Mouse (Mus musculus) adrenal gland (tissue): Measurements from ENCODE around the gene Dpp6.

ENCODE experiments used
- intact Hi-C: fragments of 180-260 bp; cut with DNase I; formaldehyde crosslinking; loops from one replicate; pipeline ENCODE4 v1.15.1; 2025

Dpp6 gene

DNA sequence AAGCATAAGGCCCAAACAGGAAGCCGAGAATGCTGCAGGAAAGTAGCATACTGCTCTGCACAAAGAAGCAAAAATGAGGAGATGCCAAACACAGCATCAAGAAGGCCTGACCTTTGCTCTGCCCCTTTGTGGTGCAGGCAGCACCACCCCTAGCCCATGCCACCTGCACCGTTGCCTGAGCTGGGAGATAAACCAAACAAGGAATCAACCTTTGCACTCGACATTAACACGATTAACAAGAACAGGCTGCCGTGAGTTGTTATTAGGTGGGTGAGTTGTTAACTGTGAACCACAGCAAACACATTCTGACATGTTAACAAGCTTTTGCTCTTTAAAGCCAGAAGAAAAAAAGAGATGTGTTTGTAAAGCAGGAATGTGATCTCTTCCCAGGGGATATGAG, 239.4 kb downstream of the Dpp6 start:
- intact Hi-C loops: no loop called here

DNA sequence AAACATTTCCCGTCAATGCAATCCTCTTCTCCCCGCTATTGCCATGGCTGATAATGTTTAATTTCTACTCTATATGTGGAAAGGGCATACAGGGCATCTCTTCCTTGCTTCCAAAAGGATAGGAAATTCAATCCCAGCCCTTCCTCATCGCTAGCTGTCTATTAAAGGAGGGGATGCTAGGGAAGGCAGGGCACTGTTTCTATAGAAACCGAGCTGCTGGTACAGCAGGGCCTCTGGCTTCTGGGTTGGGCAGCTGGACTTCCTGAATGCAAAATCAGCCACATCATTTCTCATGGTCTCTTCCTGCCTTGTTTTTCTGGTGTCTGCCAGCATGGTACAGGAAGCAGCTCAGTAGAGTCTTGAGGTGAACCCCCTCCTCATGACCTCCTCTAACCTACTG, 243.1 kb downstream of the Dpp6 start:
- intact Hi-C loops: no loop called here

DNA sequence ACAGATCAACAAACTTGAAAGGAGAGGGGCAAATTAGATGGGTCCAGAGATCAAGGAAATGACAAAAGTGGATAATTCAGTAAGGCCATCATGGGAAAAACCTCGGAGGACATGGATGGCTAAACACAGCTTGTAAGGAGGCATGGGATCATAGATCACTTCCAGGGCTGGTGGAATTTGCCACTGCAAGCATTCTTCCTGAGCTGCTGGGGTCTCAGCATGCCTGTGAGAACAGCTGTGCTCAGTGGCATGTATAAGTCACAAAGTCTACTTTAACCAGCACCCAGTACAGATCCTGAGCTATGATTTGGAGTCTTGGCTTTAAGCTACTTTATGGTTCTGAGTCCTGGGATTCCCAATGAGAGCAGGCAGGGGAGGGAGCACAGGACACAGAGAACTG, 246.9 kb downstream of the Dpp6 start:
- intact Hi-C loops: no loop called here

DNA sequence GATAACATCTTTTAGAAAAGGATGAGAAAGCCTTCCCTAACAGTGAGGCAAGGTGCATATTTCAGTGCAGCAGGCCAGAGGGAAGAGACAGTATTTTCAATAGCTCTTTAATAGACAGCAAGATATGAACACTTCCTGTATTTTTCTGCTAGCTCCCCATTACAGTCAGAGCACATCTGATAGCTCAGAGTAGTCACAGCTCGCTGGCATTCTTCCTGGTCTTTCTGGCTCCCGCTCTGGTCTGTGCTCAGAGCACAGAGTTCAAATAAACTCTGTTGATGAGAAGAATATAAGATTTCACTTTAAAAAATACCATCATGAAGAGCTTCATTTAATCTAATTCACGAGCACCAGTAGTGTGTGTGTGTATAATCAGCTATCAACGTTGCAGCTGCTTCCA, 249.8 kb downstream of the Dpp6 start:
- intact Hi-C loops: no loop called here

DNA sequence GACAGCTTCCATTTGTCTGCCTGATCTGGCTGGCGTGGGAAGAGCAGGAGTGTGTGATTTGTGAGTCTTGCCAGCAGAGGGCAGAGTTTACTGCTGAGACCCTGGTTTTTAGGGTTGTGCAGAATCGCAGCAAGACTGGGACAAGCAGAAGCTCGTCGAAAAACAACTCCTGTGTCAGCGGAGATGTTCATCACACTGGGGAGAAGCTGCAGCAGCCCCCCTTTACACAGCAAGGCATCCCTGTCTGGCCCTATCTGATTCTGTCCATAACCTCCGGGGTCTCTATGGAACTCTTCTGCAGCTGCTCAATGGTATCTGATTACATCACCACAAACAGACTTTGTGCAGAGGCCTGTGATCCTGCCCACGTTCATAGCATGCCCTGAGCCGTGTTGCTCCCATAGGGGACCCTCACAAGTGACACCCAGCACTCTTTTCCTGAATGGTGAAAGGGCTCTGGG, 258.2 kb downstream of the Dpp6 start:
- intact Hi-C loops: loop anchor here (5.0 kb wide), 2 partner anchors 342 to 542 kb away; no protein-coding TSS in a partner anchor

DNA sequence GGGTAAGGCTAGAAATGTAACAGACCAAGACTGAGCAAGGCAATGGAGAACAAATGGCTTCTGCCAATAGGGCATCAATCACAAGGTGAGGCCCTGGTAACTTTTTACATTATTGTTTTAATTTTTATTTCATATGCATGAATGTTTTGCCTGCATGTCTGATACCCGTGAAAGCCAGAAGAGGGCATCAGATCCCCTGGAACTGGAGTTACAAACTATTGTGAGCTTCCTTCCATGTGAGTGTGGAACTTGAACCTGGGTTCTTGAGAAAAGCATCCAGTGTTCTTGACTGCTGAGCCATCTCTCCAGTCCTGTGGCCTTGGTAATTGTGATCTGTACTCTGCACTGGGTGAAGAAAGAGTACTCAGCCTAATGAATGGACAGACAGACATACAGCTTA, 259.0 kb downstream of the Dpp6 start:
- intact Hi-C loops: loop anchor here (2.0 to 5.0 kb wide), 3 partner anchors 341 to 541 kb away; no protein-coding TSS in a partner anchor

DNA sequence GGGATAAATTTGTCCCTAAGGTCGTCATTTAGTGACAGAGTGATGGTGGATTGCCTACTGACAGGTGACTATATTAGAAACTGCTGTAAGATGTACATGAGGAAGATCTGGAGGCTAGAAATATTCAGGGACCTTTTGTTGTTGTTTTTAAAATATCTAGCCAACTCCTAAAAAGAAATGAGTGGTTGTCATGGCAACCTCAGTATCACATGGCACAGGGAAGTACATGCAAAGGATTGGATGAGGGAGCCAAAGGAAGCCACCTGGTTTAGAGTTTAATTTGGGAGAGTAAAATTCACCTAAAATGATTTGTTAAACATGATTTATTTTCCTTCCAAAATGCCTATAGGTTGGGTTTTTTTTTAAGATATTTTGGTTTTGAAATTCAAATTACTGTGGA, 260.8 kb downstream of the Dpp6 start:
- intact Hi-C loops: loop anchor here (2.0 to 5.0 kb wide), 3 partner anchors 339 to 539 kb away; no protein-coding TSS in a partner anchor

DNA sequence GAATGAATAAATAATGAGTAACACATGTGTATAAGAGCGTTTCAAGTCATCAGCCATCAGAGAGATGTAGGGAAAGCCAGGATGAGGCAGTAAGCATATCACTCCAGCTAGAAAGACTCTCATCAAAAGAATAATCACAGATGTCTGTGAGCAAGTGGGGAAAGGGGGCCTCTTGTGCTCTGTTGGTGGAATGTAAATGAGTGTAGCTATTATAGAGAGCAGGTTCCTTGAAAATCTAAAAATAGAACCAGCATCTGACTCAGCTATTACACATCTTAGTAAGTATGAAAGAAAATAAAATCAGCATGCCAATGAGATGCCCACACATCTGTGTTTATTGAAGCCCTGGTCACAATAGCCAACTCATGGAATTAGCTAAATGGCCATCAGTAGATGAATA, 264.3 kb downstream of the Dpp6 start:
- intact Hi-C loops: no loop called here

DNA sequence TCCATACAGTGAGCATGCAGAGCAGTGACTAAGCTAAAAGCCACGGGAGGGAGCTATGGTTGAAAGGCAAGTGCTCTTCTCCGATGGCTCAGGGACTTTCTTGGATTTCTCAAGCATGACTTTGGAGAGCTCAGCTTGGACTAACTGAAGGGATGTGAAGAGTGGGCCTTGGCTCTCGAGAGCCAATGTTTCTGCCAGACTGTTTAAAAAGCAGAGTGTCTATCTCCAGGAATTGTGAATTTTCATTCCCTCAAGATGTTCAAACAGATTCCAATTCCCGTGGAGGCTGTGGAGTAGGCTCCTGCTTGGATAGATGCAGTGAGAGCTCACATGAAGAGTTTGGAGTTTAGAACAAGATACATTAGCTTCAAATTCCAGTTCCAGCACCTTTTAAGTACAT, 266.8 kb downstream of the Dpp6 start:
- intact Hi-C loops: no loop called here

DNA sequence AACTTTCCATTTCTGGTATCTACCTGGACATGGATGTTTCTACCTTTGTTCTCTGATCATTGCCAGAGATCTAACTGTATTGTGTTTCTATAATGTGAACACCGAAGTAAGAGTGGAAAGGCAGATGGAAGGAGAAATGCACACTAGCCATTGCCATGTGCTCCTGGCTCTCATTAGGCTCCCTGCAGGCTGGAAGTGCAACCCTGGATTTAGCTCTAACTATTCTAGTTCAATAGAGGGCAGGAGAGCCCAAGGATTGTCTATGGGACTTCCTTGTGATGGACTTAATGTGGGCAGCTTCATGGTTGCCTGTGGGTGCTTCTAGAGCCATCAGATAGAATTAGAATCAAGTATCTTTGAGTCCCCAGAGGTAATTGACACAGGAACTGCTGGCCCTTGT, 291.2 kb downstream of the Dpp6 start:
- intact Hi-C loops: no loop called here

DNA sequence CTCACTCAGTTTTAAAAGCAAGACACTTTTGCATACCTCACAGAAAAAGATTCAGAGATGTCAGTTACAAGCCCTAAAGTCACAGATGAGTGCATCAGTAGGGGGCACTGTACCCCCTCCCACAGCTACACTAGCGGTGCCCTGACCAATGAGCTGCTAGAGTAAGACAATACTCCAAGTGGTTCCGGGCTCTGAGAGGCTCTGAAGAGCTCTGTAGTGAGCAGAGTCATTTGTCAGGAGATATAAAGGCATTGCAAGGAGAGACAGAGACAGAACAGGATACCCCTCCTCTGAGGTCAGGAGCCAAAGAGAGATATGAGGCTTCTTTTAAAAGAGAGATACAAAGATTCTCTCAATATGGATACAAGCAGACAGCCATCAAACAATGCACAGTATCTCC, 305.5 kb downstream of the Dpp6 start:
- intact Hi-C loops: no loop called here

DNA sequence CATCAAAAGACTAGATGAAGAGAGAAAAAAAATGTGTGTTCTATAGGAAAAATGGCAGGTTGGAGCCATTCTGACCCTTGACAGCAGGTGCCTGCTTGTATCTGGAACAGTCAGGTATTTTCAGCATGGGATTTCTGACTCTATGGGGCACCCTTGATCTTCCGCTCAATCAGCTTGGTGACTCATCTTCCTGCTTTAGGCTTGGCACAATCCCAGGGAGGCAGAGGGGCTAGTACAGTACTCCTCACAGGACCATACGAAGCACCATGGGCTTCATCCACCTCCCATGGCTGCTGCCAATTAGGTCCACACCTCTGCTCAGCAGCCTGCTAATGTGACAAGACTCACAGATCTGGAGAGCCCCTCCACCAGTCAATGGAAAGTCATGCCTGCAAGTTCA, 305.9 kb downstream of the Dpp6 start:
- intact Hi-C loops: no loop called here

DNA sequence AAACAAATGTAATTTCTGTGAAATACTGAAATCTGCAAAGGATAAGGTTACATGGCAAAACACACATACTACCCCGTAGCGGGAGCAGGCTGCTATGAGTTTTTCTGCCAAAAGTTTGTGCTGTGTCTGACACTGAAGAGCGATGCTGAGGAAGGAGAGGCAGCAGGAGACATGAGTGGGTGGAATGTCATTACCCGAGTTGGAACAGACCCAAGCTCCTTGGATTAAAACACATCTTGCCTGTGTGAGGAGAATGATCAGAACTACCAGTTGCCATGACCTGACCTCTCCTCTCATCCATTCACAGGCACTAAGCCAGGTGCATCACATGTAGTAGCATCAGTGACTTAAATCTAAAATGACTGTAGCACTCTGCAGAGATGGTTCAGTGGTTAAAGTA, 309.0 kb downstream of the Dpp6 start:
- intact Hi-C loops: no loop called here

DNA sequence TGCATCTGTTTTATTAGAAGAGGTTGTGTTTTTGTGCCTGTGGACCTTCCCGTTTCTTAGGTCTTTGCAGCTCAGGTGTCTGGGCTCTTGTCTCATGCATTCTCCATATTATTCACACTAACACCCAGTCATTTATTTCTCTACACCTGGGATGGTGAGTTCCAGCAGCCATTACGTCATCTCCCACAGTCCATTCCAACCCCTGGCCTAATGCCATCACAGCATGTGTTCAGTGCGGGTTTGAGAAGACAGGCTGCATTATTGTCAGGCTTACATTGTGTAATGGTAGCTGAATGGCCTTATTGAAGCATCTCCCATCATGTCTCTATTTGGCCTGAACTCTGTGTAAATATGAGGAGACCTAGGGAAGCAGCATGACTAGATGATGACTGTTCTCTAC, 316.2 kb downstream of the Dpp6 start:
- intact Hi-C loops: no loop called here

DNA sequence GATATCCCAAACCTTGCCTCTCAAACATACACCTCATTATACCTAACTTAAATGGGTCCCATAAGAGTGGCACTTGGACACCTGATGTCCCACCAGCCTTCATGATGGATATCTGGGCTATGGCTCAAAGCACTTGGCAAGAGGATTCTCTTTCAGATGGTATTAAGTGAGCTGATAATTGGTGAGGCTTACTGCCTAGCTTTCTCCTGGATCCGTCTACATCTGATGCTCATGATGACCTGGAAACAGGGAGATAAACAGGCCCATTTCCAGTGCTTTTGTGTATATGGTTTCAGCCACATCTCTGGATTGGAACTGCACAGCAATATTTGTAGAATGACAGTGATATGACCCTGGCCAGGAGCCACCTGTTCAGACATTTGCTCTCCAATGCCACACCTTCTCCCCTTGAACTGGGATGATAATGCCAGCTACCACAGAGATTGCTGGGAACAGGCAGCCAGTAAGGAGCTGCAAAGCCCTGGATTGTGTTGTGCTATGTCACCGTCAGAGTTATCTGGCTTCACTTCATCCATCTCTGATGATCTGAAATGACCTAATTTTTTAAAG, 317.5 kb downstream of the Dpp6 start:
- intact Hi-C loops: loop anchor here (1.0 kb wide), 1 partner anchor 36 kb away; no protein-coding TSS in a partner anchor

DNA sequence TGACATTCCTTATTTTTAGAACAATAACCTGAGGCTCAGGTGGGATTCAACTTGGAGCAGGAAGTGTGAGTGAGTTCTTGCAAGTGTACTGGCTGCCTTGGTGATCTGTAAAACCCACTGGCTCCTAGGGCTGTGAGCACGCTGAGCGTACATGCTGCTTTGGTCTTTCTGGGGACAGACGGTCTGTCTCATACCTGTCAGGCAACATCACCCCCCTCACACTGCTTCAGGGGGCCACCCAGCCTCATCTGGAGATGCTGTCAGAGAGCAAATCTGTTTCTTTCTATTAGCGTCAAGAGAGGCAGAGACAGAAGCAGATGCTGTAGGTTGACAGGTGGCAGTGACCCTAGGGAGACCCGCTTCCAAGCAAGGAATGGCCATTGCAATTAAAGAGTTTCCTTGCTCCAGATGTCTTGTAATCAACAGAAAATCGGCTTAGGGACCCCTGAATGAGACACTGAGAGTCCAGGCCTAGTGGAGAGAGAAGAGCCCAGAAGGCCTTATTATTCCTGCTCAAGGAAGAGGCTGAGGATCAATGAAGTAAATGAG, 330.5 kb downstream of the Dpp6 start:
- intact Hi-C loops: no loop called here

DNA sequence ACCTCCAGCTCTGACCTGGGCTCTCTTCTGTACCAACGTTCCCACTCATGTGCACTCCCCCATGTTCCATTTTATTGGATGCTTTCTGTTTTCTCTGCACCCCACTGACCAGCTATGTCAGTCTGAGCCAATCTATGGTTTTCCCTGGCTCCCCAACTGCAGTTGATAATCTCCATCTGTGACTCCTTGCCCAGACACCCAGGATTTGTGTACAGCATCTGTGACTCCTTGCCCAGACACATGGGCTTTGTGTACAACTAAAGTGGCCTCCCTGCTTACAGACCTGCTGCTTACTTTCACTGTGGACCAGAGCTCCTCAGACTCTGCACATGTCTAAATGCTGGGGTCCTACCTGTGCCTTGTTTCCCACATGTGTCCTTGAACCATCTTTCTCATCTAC, 334.0 kb downstream of the Dpp6 start:
- intact Hi-C loops: no loop called here

DNA sequence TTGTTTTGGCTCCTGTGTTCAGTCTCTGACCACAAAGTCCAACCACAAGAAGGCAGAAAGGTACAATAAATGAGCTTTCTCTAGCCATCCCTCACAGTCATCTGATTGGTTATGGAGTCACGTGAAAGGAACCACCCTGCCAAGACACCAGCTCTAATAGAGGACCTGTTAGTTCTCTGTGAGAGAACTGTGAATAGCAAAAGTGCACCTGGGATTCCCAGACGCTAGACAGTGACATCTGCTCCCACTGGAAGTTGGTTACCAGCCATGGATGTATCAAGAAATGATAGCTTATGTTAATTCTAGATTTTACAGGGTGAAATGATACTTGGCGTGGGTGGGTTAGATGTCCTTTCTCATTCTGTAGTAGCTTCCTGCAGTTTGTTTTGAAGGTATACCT, 338.7 kb downstream of the Dpp6 start:
- intact Hi-C loops: no loop called here

DNA sequence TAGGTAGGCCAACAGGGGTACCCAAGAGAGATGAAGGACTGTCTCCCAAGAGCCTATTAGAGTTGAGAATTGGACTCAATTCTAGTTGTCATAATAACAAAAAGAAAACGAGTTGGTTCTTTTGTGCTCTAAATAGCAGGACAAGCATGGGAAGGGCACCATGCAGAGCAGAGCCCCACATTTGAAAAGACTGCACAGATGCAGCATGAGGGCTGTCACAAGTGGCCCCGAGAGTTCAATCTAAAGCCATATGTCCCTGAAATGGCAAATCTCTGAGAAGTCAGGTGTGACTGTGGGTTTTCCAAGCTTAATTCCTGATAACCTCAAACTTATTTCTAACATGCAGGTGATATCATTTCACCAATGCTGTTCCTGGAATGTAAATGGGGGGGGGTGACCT, 339.4 kb downstream of the Dpp6 start:
- intact Hi-C loops: no loop called here

DNA sequence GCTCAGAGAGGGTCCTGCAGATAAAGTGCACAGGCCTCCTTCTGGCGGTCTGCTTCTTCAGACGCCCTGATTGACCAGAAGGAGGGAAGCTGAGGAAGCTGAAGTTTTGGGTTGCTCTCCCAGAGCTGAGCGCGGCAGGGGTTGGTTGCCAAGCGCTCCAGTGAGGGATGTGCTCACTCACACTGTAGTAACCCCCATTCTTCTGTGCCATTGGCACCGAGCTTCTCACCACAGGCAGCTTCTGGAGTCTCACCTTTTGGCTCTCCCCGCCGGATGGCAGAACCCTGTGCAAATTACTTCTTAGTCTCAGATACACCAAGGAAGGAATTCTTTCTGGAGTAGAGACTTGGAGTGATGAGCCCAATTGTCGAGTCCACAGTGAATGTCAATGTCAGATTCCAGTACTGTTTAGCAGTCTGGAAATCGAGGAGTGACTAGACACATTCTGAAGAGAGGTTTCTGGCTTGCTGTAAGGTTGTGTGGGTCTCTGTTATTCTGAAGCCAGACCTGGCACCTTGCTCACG, 344.2 kb downstream of the Dpp6 start:
- intact Hi-C loops: no loop called here

DNA sequence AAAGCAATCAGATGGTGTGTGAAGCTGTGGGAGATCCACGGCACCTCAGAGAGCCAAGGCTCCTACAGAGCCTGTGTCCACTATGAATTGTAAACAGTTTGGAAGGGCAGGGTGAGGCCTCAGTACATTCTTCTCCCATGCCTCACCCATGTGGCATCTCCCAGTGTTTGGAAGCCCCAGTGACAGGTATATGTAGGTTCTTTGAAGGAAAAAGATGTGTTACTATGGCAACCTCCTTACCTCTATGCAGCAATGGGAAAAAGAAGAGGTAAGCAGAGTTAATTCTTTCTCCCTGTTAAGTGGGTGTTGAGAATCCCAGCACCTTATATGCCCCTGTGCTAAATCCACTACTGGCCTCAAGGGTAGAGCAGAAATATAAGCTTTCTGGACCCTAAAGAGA, 351.5 kb downstream of the Dpp6 start:
- intact Hi-C loops: no loop called here

DNA sequence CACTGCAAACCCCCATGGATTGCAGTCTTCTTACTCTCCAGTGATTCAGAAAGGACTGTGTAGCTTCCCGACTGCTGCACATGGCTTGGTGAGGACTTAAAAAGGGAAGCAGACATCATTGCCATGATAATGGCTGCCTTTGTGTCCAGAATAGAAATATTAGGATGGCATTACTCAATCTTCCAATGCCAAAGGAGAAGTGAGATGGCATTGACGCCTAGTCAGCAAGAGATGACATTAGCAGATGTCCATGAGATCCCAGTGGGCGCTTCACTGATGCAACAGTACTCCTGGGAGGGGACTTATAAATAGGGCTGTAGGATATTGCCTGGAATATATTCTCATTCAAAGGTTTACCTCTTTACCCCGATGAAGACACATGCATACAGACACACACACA, 368.0 kb downstream of the Dpp6 start:
- intact Hi-C loops: no loop called here

DNA sequence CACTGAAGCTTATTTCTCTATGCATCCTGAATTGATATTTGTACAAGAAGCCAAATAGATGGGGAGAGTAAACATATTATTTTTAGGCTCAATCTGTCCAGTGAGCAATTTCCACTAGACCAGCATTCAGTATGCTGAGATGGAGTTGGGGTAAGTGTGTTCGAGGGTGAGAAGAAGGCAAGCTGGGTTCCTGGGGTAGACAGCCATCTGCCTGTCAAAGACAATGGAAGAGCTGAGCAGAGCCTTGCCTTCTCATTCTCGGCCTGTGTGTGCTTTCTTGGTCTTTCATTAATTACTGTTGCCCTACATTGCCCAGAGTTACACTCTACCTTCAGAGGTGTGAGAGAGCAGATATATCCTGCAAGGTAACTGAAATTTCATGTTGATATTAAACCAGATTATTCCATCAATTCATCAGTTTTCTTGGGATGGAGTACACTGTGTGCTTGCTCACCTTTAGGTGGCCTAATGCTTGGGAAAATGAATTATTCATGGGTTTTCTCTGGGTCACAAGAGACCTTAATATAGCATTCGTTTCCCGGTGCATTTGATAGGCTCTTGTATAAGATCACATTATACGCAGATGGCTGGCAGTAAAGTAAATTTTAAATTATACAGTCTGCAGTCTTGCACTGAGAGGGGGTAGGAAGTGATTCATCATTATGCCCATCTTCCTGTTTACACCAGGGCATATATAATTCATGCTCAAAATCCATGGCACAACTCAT, 374.4 kb downstream of the Dpp6 start:
- intact Hi-C loops: no loop called here
